ENCODE assay signal across 27 mouse cellular contexts in the genomic region with DNA sequence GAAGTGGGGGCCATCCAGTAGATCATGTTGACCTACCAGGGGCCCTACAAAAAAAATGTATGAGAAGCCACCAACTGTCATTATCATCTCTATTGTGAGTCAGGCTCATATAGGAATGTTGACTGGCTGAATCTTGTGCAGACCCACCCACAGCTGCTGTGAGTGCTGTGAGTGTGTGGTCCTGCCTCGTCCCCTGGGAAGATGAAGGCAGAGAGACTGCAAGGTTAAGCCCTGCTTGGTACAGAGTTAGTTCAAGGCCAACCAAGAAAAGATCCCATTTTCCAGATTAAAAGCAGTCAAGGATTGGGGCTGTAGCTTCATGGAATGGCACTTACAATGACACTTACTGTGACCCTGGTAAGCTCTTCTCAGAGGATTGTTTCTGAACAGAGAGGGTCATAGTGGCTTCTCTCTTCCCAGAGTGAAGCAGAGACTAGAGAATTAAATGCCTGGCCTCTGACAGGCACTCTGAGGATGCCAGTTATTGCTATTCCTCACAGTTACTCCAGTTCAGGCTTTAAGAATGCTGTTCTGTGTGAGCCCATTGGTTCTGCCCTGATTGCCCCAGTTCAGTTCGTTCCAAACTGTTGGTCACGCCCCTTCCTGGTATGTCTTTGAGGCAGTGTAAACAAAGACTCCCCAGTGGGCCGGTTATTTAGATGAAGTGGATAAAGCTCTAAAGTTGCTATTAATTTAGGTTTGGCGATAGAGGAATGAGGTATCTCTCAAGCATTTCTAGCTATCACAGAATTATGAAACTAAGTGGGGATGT. TPM values are rescaled to one million over a fixed set of nuclear protein-coding genes. Genes with fewer than 3 reads are reported as not detected.
"Had no signal": no experiment of that assay in that cellular context is flagged by ENCODE, and none has a peak within 500 bp of the region (broad histone marks: within the 10 kb centered on the region; RNA-seq: fewer than 3 reads in every experiment).

No protein-coding gene starts in this region.

- ATAC-seq: liver, postnatal 0 days; lung, postnatal 0 days had no signal

- H3K9ac ChIP-seq: limb, embryonic 12.5 days; limb, embryonic 15.5 days; liver, embryonic 14.5 days; liver, postnatal 0 days; lung, embryonic 14.5 days; neural tube, embryonic 12.5 days; neural tube, embryonic 15.5 days; stomach, embryonic 15.5 days had no signal

- H3K36me3 ChIP-seq: limb, embryonic 12.5 days; limb, embryonic 15.5 days; neural tube, embryonic 12.5 days; neural tube, embryonic 15.5 days; stomach, embryonic 15.5 days had no signal

- DNase-seq: kidney, adult 18-20 months; kidney, adult 9 months; kidney, postnatal 14 days; kidney, postnatal 4 days; layer of hippocampus, adult 9-11 months; left cerebral cortex, postnatal 4 days; liver, postnatal 0 days; lung, embryonic 14.5 days; lung, postnatal 4 days; midbrain, embryonic 14.5 days; retina, postnatal 1 day; right cerebral cortex, postnatal 25 days; spleen, adult 18-20 months; thymus, postnatal 25 days had no signal

- H3K4me2 ChIP-seq: limb, embryonic 12.5 days; limb, embryonic 15.5 days; liver, embryonic 11.5 days; lung, embryonic 14.5 days; midbrain, embryonic 11.5 days; neural tube, embryonic 12.5 days; neural tube, embryonic 15.5 days; stomach, embryonic 15.5 days had no signal

- H3K4me1 ChIP-seq: limb, embryonic 12.5 days; limb, embryonic 15.5 days; neural tube, embryonic 12.5 days; neural tube, embryonic 15.5 days; stomach, embryonic 15.5 days had no signal

- H3K27ac ChIP-seq: limb, embryonic 12.5 days; limb, embryonic 15.5 days; liver, embryonic 14.5 days; neural tube, embryonic 12.5 days; neural tube, embryonic 15.5 days; stomach, embryonic 15.5 days had no signal

- H3K9me3 ChIP-seq: limb, embryonic 12.5 days; limb, embryonic 15.5 days; neural tube, embryonic 12.5 days; neural tube, embryonic 15.5 days; stomach, embryonic 15.5 days had no signal

- H3K27me3 ChIP-seq: limb, embryonic 12.5 days; limb, embryonic 15.5 days; neural tube, embryonic 12.5 days; neural tube, embryonic 15.5 days; stomach, embryonic 15.5 days had no signal

- H3K4me3 ChIP-seq: limb, embryonic 12.5 days; limb, embryonic 15.5 days; neural tube, embryonic 12.5 days; neural tube, embryonic 15.5 days; stomach, embryonic 15.5 days had no signal

RNA-seq across cellular contexts. Expression of gene A930002H24Rik, which starts 34.8 kb away (rescaled TPM):
- total RNA-seq: layer of hippocampus, adult 18-20 months; left cerebral cortex, adult 18-20 months; megakaryocyte progenitor cell, adult 5-6 weeks; megakaryocyte-erythroid progenitor cell, adult 5-6 weeks had no signal
